Mouse (Mus musculus) 416B (cell line): Measurements from ENCODE around the gene Pmis2.

ENCODE experiments used
- DNase-seq: peaks from one replicate; pipeline ENCODE4 v3.0.0; 2011; ENCODE audit warnings: low read depth

Gene Pmis2

DNA sequence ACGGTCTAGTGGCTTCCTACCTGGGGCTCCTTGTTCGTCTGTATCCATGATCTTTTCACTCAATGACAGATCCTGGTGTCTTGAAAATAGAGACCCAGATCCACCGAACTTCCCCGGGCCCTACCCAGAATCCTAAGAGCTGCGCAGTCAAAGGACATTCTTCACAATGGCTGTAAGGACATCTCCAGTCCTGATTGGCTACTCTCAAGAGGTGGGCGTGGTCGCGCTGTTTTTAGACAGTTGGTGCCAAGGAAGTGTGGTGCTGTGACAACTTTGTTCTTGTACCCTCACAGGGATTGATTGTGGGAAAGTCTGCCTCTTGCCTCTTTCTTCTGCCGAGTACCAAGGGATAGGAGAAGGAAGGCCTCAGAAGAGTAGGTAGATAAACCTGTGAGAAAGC lies at the start of gene Pmis2:
Pmis2 (minus strand) TSS at position 126 of the 400 bp plus-strand sequence.
- no peak for DNase-seq

DNA sequence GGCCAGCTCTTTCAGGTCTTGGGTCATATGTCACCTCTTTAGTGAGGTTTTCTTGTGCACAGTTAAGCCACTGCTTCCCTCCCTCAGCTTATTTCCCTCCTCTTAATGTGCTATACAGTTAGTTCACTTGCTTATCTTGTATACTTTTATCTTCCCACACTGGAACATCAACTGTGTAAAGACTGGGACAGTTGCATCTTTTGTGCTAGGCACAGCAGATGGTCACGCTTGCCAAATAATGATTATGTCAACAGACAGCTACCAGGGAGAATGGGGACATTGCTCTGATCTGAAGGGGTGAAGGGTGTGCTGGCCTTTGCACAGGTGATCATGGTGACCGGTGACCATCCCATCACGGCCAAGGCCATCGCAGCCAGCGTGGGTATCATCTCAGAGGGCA lies 48.3 kb upstream of the Pmis2 start:
- no peak for DNase-seq

DNA sequence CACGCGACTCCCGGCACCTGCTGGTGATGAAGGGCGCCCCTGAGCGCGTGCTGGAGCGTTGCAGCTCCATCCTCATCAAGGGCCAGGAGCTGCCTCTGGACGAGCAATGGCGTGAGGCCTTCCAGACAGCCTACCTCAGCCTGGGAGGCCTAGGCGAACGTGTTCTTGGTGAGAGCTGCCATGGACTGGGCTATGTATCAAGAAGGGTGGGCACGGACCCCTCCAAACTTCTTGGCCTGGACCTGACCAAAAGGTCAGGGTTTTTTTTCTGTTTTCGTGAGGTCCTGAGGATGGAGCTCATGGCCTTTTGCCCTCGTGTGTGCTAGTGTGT lies 46.3 kb upstream of the Pmis2 start:
- no peak for DNase-seq

DNA sequence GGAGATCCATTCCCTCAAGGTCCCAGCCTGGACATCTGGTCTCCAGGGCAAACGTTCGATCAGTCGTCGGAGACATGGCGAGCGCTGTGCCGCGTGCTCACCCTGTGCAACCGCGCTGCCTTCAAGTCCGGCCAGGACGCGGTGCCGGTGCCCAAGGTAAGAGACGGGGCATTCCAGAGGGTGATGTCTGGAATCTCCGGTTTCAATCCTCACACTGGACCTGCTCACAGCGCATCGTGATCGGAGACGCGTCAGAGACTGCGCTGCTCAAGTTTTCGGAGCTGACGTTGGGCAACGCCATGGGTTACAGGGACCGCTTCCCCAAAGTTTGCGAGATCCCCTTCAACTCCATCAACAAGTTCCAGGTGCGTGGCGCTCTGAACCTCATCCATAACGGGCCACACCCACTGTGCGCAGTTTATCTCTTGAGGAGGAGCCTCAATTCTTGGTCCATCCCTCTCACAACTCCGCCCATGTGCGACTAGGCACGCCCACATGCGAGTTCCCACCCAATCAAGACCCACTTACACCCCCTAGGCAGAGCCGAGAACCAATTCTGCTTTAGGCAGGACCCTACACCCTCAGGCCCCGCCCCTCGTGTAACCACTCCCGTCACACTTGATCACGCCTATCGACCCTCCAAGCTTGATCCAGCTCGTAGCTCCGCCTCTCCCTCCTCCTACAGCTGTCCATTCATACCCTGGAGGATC lies 45.8 kb upstream of the Pmis2 start:
- no peak for DNase-seq

DNA sequence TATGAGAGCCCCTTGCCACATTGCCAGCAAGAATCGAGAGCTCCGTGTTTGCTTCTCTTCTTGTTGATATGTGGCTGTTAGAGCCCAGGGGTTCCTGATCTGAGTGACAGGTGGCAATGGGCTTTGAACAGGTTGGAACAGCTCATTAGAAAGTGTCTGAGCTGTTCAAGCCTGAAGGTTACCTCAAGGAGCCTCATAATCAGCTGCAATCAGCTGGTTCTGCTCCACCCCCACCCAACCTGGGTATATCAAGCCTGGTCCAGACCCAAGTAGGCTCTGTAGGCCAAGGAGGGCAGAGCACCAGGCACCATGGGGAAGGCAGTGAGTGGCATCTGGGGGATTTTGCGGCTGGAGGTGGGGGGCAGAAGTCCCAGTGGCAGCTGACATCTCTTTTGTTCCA lies 40.5 kb upstream of the Pmis2 start, which contains the start of gene Atp4a:
Atp4a (plus strand) TSS at position 268 of the 400 bp plus-strand sequence.
- DNase-seq: no peak

DNA sequence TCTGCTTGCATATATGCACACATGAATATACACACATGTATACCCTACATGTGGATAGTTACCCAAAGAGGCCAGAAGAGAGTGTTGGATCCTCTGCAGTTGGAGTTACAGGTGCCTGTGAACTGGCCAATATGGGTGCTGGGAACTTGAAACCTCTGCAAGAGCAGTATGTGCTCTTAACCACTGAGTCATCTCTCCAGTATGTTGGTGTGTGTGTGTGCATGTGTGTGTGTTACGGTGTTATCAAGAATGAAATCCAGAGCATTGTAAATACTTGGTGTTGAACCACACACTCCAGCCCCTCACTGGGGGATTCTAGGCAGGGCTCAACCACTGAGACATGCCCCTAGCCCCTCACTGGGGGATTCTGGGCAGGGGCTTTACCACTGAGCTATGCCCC lies 36.0 kb upstream of the Pmis2 start:
- DNase-seq: peak; percentile 33

DNA sequence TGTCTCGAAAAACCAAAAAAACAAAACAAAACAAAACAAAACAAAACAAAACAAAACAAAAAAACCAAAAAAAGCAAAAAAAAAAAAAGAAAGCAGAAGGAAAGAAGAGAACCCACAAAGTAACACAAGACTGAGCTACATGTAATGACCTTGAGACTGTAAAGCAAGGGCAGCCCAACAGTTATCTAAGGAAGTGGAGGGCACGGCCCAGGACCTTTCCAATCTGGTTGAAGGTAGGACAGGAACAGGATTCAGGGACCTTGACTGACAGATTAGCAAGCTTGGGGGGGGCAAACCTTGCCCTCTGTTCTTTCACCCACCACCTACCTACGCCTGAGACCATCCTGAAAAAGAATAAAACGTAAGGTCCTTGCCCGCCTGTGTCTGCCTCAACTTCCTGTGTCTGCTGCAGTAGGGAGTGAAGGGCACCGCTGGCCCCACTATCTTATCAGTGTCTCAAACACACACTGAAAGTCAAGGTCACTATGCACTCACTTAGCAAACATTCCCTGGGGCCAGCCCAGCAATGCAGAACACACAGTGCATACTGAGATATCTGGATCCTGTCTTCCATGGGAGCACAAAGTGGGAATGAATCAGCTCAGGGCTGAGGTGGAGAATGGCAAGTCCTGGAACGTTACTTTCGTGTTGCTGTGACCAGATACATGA lies 34.9 kb upstream of the Pmis2 start:
- DNase-seq: peak; percentile 62

DNA sequence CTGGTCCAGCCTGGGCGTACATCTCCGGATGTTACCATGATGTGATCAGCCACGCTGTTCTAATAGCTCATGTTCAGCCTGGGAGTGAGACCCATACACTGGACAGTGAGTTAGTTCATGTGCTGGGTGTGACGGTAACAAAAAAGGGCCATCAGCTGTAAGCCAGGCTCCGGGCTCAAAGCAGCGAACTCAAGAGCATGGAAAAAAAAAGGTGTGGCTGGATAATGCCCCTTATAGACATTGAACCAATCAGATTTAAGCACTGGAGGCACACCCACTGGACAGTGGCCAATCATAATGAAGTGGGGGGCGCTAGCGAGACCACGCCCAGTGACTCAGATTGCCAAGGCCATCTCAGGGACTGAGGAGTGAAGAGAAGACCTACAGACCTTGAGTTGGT lies 27.2 kb upstream of the Pmis2 start, which contains the start of gene 2200002J24Rik:
2200002J24Rik (plus strand) TSS at position 338 of the 400 bp plus-strand sequence.
- peak; percentile 93 for DNase-seq

DNA sequence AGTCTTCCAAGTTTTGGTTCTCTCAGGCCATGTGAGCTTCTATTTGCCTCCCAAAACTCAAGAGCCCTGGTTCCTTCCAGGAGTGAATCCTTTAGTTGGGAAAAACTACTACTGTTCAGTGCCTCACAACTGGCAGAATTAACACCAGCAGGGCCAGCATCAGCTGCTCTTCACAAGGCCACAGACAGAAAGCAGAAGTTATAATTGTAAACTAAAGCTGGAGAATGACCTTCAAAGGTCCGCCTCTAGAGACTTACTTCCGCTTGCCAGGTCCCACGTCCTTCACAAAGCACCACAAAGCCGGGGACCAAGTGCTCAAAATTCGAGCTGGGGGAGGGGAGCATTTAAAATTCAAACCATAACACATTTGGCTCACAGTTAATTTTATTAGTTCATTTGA lies 26.7 kb upstream of the Pmis2 start:
- DNase-seq: peak; percentile 81

DNA sequence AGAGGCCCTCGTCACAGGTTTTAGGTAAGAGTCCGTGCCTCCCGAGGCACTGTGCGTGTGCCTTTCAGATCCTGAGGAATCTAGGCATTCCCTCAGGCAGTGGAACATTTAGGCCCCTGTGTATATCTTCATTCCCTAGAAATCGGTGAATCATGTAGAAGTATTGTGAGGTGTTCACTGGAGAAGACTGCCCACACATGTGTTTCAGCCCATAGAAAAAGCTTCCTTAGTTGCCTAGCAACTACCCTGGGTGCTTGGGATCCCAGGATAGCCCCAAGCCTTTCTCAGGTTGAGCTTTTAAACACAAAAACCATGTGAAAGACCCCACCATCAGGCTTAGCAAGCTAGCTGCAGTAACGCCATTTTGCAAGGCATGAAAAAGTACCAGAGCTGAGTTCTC lies 16.9 kb upstream of the Pmis2 start:
- DNase-seq: no peak

DNA sequence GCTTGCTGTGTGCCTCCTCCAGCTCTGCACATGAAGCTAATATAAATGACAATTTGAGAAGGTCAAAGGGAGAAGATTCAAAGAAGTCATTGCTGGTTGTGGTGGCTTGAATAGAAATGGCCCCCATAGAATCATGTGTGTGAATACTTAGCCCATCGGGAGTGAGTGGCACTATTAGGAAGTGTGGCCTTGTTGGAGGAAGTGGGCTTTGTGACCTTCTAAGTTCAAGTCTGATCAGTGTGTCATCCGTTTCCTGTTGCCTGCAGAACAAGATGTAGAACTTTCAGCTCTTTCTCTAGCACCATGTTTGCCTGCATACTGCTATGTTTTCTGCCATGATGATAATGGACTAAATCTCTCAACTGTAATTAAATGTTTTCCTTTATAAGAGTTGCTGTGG lies 12.0 kb upstream of the Pmis2 start:
- DNase-seq: peak; percentile 62

DNA sequence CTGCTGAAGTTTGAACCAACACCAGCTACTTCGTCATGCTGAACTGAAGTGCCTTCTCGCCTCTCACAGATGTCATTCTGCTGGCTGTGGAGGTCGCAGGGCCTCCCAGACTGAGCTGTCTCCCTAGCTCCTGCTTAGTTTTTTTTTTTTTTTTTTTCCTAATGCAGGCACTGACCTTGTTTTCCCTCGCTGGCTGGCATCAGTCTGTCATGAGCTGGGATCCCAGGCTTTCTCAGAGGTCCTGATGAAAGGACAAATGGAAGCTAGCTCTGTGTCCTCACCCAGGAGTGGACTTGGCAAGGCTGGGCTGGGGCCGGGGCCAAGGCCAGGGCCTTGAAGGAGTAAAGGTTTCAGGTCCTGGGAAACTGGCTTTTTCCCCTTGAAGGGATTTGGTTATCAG lies 10.5 kb upstream of the Pmis2 start:
- no peak for DNase-seq

DNA sequence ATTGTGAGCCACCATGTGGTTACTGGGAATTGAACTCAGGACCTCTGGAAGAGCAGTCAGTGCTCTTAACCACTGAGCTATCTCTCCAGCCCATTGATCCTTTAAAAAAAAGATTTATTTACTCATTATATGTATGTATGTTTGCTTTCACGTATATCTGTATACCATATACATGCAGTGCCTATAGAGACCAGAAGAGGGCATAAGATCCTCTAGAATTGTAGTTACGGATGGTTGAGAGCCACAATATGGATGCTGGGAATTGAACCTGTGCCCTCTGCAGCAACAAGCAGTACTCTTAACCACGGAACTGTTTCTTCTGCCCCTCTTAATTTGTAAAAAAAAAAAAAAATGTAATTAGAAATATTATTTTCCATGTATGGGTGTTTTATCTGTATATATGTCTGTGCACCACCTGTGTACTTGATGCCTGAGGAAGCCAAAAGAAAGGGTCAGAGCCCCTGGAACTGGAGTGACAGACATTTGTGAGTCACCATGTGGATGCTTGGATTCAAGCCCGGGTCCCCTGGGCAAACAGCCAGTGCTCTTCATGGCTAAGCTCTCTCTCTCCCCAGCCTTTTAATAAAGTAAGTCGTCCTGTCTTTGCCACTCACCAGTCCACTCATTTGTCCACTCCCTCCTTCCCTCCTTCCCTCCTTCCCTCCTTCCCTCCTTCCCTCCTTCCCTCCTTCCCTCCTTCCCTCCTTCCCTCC lies 7.0 kb upstream of the Pmis2 start:
- DNase-seq: peak; percentile 25

DNA sequence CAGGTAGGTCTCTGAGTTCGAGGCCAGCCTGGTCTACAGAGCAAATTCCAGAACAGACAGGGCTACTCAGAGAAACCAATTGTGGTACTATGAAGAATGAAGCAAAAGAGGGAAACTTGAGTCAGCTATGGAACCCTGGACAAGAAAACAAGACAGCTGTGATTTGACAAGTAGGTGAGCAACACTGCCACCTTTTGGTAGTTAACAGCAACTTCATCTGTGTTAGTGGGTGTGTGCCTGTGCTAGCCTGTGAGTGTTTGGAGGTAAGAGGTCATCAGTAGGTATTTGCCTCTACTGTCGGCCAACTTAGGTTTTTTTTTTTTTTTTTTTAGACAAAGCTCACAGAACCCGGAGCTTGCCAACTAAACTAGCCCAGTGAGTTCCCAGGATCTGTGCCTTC lies 2.2 kb downstream of the Pmis2 start:
- peak; percentile 81 for DNase-seq

DNA sequence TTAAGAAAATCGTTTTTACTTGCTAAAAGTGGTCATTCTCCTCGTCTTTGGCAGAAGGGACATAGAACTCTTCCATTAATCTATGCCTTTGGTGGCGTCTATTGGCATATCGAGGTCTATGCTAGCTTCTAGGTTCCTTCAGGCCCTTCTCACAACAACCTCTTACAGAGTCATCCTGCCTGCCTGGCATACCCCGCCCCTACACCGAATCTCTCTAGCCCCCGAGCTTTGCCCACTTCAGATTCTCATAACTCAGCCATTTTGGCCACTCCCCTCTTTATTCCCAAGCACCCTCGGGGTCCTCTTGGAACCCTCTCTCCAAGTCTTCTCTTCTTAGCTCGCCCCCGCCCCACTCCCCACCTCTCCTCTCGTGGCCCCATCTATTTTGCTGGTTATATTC lies 6.1 kb downstream of the Pmis2 start:
- no peak for DNase-seq

DNA sequence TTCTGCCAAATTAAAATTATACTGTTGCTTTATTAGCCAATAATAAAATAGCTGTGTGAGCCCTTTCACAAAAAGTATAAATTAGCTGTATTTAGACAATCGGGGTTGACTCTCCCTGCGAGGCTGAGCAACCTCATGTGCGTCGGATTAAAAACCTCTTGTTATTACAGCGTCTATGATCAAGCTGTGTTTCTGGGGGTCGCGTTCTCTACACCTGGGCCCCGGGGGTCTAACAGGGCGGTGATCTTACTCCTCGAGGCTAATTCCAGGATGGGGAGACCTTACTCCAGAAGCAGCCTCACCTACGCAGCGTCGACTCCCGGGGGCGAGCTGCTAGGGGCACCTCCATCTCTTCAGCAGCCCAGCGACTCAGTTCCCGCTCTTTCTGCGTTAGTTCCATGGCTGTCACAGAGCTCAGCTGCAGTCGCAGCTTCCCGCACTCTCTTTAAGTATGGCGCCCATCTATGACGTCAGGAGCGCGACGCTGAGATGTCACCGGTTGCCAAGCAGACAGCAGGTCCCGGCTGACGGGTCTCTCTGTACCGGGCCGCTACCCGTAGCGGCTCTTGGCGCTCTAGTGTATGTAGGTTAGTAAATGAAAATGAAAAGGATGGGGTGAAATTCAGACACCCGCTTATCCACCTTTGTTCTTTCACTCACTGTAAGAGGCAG lies 6.7 kb downstream of the Pmis2 start, which contains the start of gene Haus5:
Haus5 (minus strand) TSS at position 466 of the 672 bp plus-strand sequence.
- peak; percentile 95 for DNase-seq

DNA sequence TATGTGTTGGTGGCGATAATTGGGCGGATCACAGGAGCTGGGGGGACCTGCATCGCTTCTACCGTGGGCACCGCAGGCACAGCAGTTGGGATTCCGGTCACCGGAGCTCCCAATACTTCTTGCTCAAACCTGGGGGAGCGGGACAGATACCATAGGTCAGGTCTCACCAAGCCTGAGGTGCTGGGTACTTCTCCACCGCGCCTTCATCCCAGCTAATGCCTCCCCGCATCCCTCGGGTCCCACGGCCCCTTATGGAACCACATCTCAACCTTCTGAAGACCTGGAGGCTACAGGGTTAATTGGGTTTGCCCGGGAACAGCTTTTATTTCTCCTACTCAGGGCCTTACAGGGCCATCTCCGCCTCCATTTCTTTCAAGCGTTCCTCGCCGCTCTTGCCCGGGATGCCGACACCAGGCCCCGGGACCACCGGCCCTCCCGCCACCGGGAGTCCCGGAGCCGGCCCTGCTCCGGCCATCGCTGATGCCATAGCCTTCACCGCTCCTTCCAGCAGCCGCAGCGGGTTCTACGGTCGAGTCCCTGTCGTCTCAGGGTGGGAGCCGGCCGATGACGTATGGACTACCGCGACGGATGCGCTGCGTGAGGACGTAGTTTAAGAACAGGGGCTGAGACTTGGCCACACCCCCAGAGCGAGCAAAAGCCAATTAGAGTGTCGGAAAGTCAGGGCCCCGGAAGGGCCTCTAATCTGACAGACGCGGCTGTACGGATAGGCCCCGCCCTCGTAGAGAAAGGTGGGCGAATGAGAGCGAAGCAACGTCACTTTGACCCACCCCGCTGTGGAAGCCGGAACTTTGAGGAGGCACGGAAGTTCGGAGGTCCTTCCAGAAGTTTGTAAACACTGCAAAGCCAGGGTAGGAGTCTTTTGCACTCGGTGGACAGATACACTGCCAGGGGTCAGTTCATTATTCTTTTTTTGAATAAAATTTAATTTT lies 21.5 kb downstream of the Pmis2 start, which contains the start of gene Rbm42:
Rbm42 (minus strand) TSS at position 727 of the 950 bp plus-strand sequence.
- DNase-seq: peak; percentile 99

DNA sequence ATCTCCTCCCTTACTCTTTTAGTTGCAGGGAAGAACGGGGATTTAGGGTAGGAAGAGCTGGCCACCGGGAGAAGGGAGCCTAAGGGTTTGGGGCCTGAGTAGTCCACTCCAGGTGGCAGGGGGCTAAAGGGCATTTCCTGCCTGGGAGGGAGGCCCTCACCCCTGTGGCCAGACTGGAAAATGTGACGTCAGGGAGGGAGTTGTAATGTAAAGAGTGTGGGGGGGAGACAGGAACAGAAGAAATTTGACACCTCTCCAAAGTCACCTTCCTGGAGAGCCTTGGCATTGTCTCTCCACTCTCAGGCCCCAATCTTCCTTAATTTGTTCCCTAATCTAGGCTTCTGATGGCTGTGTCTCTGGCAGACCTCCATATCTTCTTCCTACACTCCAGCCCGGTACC lies 32.3 kb downstream of the Pmis2 start:
- peak; percentile 50 for DNase-seq

DNA sequence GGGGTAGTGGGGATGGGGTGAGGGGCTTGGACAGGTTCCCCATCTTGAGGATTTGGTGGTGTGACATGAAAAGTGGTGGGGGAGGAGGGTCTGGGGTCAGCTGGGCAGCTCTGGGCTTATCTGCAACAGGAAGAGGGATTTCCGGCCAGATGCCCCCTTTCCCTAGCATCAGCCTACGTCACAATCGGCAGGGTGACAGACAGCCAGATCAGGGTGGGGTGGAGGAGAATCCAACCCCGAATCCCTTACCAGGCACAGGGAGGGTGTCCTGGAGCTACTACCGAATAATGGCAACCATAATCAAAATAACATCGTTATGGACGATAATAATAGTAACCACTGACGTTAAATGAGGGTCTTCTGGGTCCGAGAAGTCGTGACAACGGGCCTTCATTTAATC lies 35.0 kb downstream of the Pmis2 start:
- DNase-seq: no peak

DNA sequence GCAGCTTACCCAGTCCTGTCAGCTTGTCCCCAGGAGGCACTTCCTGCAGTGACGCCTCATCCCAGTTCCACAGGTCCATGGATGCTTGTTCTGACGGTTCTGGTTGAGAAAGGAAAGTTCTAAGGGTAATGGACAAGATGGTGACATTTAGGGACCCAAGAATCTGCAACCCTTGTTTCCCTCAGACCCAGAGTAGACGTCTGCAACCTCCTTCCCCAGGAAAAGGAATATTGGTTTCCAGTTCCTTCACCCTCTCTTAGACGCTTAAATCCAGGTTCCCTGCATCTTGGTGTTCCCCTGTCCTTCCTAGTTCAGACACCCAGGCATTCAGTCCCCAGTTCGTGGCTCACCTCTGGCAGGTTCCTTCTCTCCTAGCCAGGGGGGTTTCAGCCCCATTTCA lies 35.7 kb downstream of the Pmis2 start, which contains the start of gene Etv2:
Etv2 (minus strand) TSS at position 101 of the 400 bp plus-strand sequence.
- no peak for DNase-seq

DNA sequence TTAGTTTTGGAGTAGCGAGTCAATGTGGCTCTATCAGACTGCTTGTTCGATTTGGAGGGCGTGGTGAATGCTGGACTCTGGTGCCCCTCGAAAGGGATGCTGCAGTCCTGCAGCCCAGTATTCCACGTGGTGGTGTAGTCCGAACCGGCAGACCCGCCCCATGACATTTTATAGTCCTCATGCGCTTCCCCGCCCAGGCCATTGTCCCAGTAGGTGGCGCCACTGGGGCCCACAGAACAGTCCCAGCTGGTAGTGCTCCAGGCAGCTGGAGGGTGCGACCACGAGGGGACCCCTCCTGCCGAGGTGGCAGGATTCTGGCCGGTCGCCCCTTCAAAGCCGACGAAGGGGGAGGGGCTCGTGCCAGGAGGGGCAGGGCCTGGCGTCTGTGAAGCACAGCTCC lies 36.8 kb downstream of the Pmis2 start:
- peak; percentile 46 for DNase-seq
